In the genomic region with DNA sequence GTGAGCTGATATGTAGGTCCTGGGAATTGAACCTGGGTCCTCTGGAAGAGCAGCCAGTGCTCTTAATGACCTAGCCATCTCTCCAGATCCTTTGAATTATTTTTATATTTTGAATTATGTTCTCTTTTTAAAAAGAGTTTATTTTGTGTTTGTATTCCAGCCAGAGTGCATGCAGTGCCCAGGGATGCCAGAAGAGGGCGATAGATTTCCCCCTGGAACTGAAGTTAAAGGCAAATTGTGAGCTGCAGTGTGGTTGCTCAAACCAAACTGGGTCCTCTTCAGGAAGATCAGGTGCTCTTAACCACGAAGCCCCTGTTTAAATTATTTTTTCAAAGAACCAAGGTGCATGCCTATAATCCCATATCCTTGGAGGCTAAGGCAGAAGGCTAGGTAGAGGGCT, we compare ENCODE assay signal across 9 mouse cellular contexts. TPM values are rescaled to one million over a fixed set of nuclear protein-coding genes. Genes with fewer than 3 reads are reported as not detected.
DNase-seq lines count a peak whose midpoint lies in the region; ATAC-seq and TF ChIP-seq lines count a peak whose summit lies in the region.
"Had no signal": no experiment of that assay in that cellular context is flagged by ENCODE, and none has a peak within 500 bp of the region (broad histone marks: within the 10 kb centered on the region; RNA-seq: fewer than 3 reads in every experiment).

No protein-coding gene starts in this region.

- no peak overlapping the region for H3K4me2 ChIP-seq in hindbrain, postnatal 0 days (ENCODE audit: low read depth, low read length)
- H3K4me2 ChIP-seq in hindbrain, embryonic 12.5 days (replicated peaks), result no peak overlapping the region
- H3K4me2 ChIP-seq: midbrain, embryonic 13.5 days had no signal

- no peak overlapping the region for H3K9ac ChIP-seq in hindbrain, postnatal 0 days (replicated peaks; ENCODE audit: low read length)
- no peak overlapping the region for H3K9ac ChIP-seq in hindbrain, embryonic 12.5 days
- H3K9ac ChIP-seq: midbrain, embryonic 13.5 days had no signal

- intact Hi-C loops in heart, postnatal 25 days (cut with DNase I), result loop anchor here (10.0 kb wide), 1 partner anchor 205 kb away; the partner anchor contains the start of gene Nudt19

- no peaks in the 10 kb centered on the region for H3K9me3 ChIP-seq in hindbrain, postnatal 0 days (ENCODE audit: low read length)
- H3K9me3 ChIP-seq in hindbrain, embryonic 12.5 days (replicated peaks), result no peaks in the 10 kb centered on the region; the same call in 1 of the 2 replicates
- H3K9me3 ChIP-seq: midbrain, embryonic 13.5 days had no signal

- H3K4me3 ChIP-seq in hindbrain, postnatal 0 days (ENCODE audit: low read length), result no peak overlapping the region
- no peak overlapping the region for H3K4me3 ChIP-seq in hindbrain, embryonic 12.5 days
- no peak overlapping the region for H3K4me3 ChIP-seq in spleen, adult 2 months (ENCODE audit: extremely low read depth, insufficient read depth, insufficient read length)
- H3K4me3 ChIP-seq: erythroblast, embryonic 14.5 days; midbrain, embryonic 13.5 days had no signal

- peak; percentile 14 for DNase-seq in hindbrain, postnatal 0 days (ENCODE audit: low spot score)
- DNase-seq in spleen, adult 2 months (ENCODE audit: low read depth in 1 of 2, low spot score in 2 of 2), result no peak
- DNase-seq in spleen, adult 12 weeks (ENCODE audit: low spot score), result no peak
- DNase-seq in brain, embryonic 14.5 days (ENCODE audit: low read depth), result peak; percentile 9
- no peak for DNase-seq in frontal cortex, adult 2 months (ENCODE audit: extremely low spot score in 1 of 2, low spot score in 1 of 2)
- no peak for DNase-seq in heart, postnatal 25 days (ENCODE audit: low spot score)

- no peak for ATAC-seq in hindbrain, postnatal 0 days
- ATAC-seq in hindbrain, embryonic 12.5 days (ENCODE audit: low FRiP score), result no peak
- ATAC-seq: midbrain, embryonic 13.5 days had no signal

- TF ChIP-seq CTCF in hindbrain, postnatal 0 days (IDR thresholded peaks at IDR 0.05; ENCODE audit: low read depth), result peak; percentile 69
- peak; percentile 42; the same call in 1 of the 2 replicates for TF ChIP-seq CTCF in spleen, adult 2 months (IDR thresholded peaks at IDR 0.05; ENCODE audit: extremely low read depth, insufficient read depth, insufficient read length, insufficient replicate concordance)
- peak; percentile 66 for TF ChIP-seq CTCF in brain, embryonic 14.5 days (IDR thresholded peaks at IDR 0.05; ENCODE audit: borderline replicate concordance, extremely low read depth, insufficient read depth, insufficient read length)

- no peak overlapping the region for H3K27ac ChIP-seq in hindbrain, postnatal 0 days
- H3K27ac ChIP-seq in hindbrain, embryonic 12.5 days, result no peak overlapping the region
- no peak overlapping the region for H3K27ac ChIP-seq in spleen, adult 2 months (ENCODE audit: insufficient read depth, low read length)
- H3K27ac ChIP-seq: midbrain, embryonic 13.5 days had no signal

- 24% methylated on average over 2 of the region's 2 CpGs for WGBS in hindbrain, postnatal 0 days
- WGBS in hindbrain, embryonic 12.5 days, result 20% methylated on average over 2 of the region's 2 CpGs
- WGBS in spleen, adult 2 months, result 36% methylated on average over 2 of the region's 2 CpGs

- no peaks in the 10 kb centered on the region for H3K4me1 ChIP-seq in hindbrain, postnatal 0 days (ENCODE audit: insufficient read depth, low read length)
- H3K4me1 ChIP-seq in hindbrain, embryonic 12.5 days, result peaks cover 3% of the 10 kb centered on the region; the same call in 1 of the 2 replicates
- no peaks in the 10 kb centered on the region; the same call in 1 of the 2 replicates for H3K4me1 ChIP-seq in spleen, adult 2 months (ENCODE audit: control insufficient read depth, insufficient read depth, insufficient read length)

- H3K36me3 ChIP-seq in hindbrain, postnatal 0 days (ENCODE audit: insufficient read depth, low read length), result no peaks in the 10 kb centered on the region
- no peaks in the 10 kb centered on the region for H3K36me3 ChIP-seq in hindbrain, embryonic 12.5 days
- H3K36me3 ChIP-seq in spleen, adult 2 months (ENCODE audit: control insufficient read depth, insufficient read depth, low read length), result no peaks in the 10 kb centered on the region
- H3K36me3 ChIP-seq: midbrain, embryonic 13.5 days had no signal

- H3K27me3 ChIP-seq in hindbrain, postnatal 0 days (ENCODE audit: insufficient read depth, low read length), result no peaks in the 10 kb centered on the region
- no peaks in the 10 kb centered on the region for H3K27me3 ChIP-seq in hindbrain, embryonic 12.5 days
- no peaks in the 10 kb centered on the region for H3K27me3 ChIP-seq in spleen, adult 2 months (ENCODE audit: control insufficient read depth, insufficient read depth, low read length)
- H3K27me3 ChIP-seq: midbrain, embryonic 13.5 days had no signal

- no peak for TF ChIP-seq POLR2A in spleen, adult 2 months (IDR thresholded peaks at IDR 0.05; ENCODE audit: low read depth, low read length)
- TF ChIP-seq POLR2A in brain, embryonic 14.5 days (IDR thresholded peaks at IDR 0.05; ENCODE audit: borderline replicate concordance, extremely low read depth, insufficient read depth, insufficient read length, poor library complexity, severe bottlenecking), result no peak

RNA-seq across cellular contexts. Expression of gene Dpy19l3, which starts 5.3 kb away (rescaled TPM):
- 23.3 and 36.9 TPM in 2 replicates for total RNA-seq in hindbrain, postnatal 0 days (2014; rRNA removed)
- 32.1 and 43.7 TPM in 2 replicates for polyA plus RNA-seq in hindbrain, postnatal 0 days (2015; fragmentation: Nextera tagmentation; extraction: Ambion mirVana)
- 38.9 and 40.8 TPM in 2 replicates for polyA plus RNA-seq in hindbrain, embryonic 12.5 days (2016; fragmentation: Nextera tagmentation; extraction: Ambion mirVana)
- polyA plus RNA-seq in spleen, adult 2 months (2012; rRNA removed), result 7.3 and 8.9 TPM in 2 replicates
- 19.8 and 25.2 TPM in 2 replicates for polyA plus RNA-seq in brain, embryonic 14.5 days (2012; rRNA removed)
- polyA plus RNA-seq in frontal cortex, adult 2 months (2012; rRNA removed), result 22.4 and 24.0 TPM in 2 replicates
- 1 to 10 TPM; 2.1 to 4.6 TPM for total RNA-seq in heart, postnatal 25 days (2021)

RNA-seq across cellular contexts. Expression of gene Zfp507, which starts 43.2 kb away (rescaled TPM):
- total RNA-seq in hindbrain, postnatal 0 days (2014; rRNA removed), result 21.3 and 22.8 TPM in 2 replicates
- polyA plus RNA-seq in hindbrain, postnatal 0 days (2015; fragmentation: Nextera tagmentation; extraction: Ambion mirVana), result 9.9 and 10.4 TPM in 2 replicates
- polyA plus RNA-seq in hindbrain, embryonic 12.5 days (2016; fragmentation: Nextera tagmentation; extraction: Ambion mirVana), result 26.0 and 29.1 TPM in 2 replicates
- 5.0 and 6.4 TPM in 2 replicates for polyA plus RNA-seq in spleen, adult 2 months (2012; rRNA removed)
- polyA plus RNA-seq in brain, embryonic 14.5 days (2012; rRNA removed), result 18.4 and 20.9 TPM in 2 replicates
- polyA plus RNA-seq in frontal cortex, adult 2 months (2012; rRNA removed), result 12.7 and 13.9 TPM in 2 replicates
- total RNA-seq in heart, postnatal 25 days (2021), result 10 to 100 TPM; 11.3 to 12.3 TPM

Comparison
In these comparisons a context has a peak if more than half of its experiments do, and no peak if none do; other contexts are left out.
1. DNase-seq: peak in hindbrain, postnatal 0 days (single experiment) and brain, embryonic 14.5 days (single experiment); none in spleen, adult 2 months (0 of 2), spleen, adult 12 weeks (single experiment), frontal cortex, adult 2 months (0 of 2) and heart, postnatal 25 days (single experiment).
2. Peak in every context shown above with its lines, with median percentiles within 50 percentile points of each other: CTCF ChIP-seq.